Mouse (Mus musculus): ENCODE measurements around the gene Tmem91. TPM values are rescaled to one million over a fixed set of nuclear protein-coding genes. Genes with fewer than 3 reads are reported as not detected.
"Not testable (repeated sequence)": the region's sequence is repeated elsewhere in the genome, so short reads cannot be mapped to it uniquely, and the experiment has no call there.

The Tmem91 gene
- polyA plus RNA-seq (2015; fragmentation: Nextera tagmentation; extraction: Ambion mirVana), result 1.4 and 1.5 TPM in 2 replicates

DNA sequence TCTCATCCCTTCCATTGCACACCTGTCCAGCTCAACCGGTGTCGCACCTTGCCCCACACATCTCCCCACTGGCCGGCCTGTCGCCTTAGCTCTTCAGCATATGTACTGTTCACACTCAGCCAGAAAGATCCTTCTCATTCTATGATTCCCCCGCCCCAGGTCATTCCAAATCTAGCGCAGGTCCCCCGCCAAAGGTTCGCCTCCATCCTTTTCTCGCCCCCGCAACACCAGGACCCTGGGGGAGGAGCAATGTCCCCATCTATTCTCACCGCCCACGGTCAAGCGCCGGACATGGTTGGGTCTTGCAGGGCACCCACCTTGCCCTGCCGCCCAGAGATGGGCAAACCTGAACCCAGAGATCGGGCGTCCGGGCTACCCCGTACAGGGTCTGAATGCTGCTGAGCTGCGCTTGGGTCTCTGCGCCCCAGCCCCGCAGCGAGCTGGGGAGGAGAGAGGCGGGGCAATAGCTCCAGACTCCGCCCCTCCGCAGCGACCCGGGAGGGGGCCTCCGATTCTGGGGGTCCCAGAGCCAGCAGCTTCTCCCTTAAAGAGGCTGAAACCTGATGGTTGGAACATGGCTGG is at the start of gene Tmem91:
Gene Tmem91 (minus strand): TSS at position 448 of the 582 bp plus-strand sequence.
- no peak within 1 kb of the TSS for H3K27ac ChIP-seq (replicated peaks)
- H3K36me3 ChIP-seq, result no peaks in the 10 kb centered on the region
- peak within 1 kb of the TSS; percentile 66 for H3K4me2 ChIP-seq
- H3K4me1 ChIP-seq, result peaks cover 20% of the 10 kb centered on the region
- peaks cover 58% of the 10 kb centered on the region for H3K27me3 ChIP-seq (replicated peaks)
- peaks cover 3% of the 10 kb centered on the region; the same call in 1 of the 2 replicates for H3K9me3 ChIP-seq
- peak within 1 kb of the TSS; percentile 53 for H3K9ac ChIP-seq
- no peak for ATAC-seq (ENCODE audit: extremely low read depth, insufficient number of reproducible peaks, low FRiP score, low TSS enrichment)
- WGBS, result 4% methylated on average over 29 of the region's 29 CpGs
- H3K4me3 ChIP-seq, result peak within 1 kb of the TSS; percentile 43

DNA sequence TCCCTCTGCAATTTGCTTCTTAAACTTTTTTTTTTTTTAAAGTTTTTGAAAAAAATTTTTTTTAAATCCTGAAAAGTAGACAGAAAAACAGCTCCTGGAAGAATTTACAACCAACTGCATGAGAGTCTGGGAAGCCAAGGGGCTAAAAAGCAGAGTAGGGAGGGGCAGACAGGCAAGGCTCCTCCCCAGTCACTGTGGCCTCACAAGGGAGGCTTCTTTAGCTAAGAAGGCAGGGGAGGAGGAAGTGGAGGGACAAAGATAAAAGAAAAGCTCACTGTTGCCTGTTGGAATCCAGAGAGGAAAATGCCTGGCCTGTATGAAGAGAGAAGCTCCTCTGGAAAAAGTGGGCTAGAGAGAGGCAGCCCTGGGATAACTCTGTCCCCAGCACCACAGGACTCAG is 46.8 kb upstream of the Tmem91 start:
- H3K27me3 ChIP-seq (replicated peaks); H3K9me3 ChIP-seq; H3K4me3 ChIP-seq; H3K9ac ChIP-seq; ATAC-seq (ENCODE audit: extremely low read depth, insufficient number of reproducible peaks, low FRiP score, low TSS enrichment); H3K4me2 ChIP-seq: not testable (repeated sequence)
- peaks cover 67% of the 10 kb centered on the region for H3K36me3 ChIP-seq
- peak overlapping the region; percentile 48 for H3K27ac ChIP-seq (replicated peaks)
- H3K4me1 ChIP-seq, result peaks cover 22% of the 10 kb centered on the region

DNA sequence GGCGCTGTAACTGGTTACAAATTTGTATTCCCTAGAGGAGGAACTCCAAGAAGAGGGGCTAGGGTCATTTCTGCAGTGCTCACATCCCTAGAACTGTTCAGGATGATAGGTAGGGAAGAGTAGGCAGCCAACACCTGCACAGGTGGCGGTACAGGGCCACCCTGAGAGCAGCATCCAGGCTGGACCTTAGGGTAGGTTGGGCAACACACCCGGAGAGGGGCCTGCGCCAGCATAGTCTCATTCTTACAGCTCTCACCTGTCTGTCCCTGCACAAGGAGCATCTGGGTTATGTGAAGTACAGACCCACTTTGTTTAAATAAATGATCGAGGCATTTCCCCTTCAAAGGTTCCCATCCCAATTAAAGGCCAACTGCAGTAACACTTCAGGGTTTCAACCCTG is 45.8 kb upstream of the Tmem91 start:
- H3K36me3 ChIP-seq, result peaks cover 65% of the 10 kb centered on the region
- H3K9me3 ChIP-seq, result no peaks in the 10 kb centered on the region
- WGBS, result 89% methylated on average over 5 of the region's 5 CpGs
- no peak overlapping the region for H3K27ac ChIP-seq (replicated peaks)
- ATAC-seq (ENCODE audit: extremely low read depth, insufficient number of reproducible peaks, low FRiP score, low TSS enrichment), result no peak
- H3K4me3 ChIP-seq, result no peak overlapping the region
- H3K4me1 ChIP-seq, result peaks cover 22% of the 10 kb centered on the region
- H3K9ac ChIP-seq, result no peak overlapping the region
- H3K27me3 ChIP-seq (replicated peaks), result no peaks in the 10 kb centered on the region
- H3K4me2 ChIP-seq, result no peak overlapping the region

DNA sequence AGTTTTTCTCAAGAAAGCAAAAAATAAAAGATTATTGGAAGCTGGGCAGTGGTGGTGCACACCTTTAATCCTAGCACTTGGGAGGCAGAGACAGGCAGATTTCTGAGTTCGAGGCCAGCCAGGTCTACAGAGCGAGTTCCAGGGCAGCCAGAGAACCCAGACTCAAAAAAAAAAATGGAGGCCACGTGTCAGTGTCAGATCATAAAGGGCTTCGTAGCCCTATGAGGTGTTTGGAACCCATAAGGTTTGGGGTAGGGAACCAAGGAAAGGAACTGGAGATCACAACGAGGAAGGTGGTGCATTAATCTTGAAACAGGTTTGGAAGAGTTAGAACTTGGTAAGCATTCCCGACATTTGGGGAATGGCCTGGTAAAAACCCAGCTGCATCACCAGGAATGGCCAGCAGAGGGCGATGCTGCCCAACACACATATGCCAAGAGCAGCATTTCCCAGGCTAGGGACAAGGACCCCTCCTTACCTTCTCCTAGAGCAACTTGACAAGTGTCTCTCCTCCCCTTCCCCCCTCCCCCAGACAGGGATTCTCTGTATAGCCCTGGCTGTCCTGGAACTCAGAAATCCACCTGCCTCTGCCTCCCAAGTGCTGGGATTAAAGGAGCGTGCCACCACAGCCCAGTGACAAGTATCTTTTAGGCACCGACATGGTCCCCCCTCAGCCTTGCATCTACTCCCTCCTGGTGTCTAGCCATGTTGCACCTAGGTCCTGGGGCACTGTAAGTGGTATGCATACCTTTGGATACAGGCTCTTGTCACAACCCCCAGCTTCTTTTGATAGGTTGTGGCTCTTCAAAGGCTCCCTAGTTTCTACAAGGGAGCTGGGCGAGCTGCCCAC is 45.0 kb upstream of the Tmem91 start:
- no peaks in the 10 kb centered on the region for H3K9me3 ChIP-seq
- peaks cover 65% of the 10 kb centered on the region for H3K36me3 ChIP-seq
- peaks cover 22% of the 10 kb centered on the region for H3K4me1 ChIP-seq
- H3K27ac ChIP-seq (replicated peaks), result peak overlapping the region; percentile 88; the same call in 1 of the 2 replicates
- H3K4me3 ChIP-seq, result peak overlapping the region; percentile 78
- 56% methylated on average over 10 of the region's 10 CpGs for WGBS
- no peaks in the 10 kb centered on the region for H3K27me3 ChIP-seq (replicated peaks)
- H3K4me2 ChIP-seq, result peak overlapping the region; percentile 93
- peak overlapping the region; percentile 88 for H3K9ac ChIP-seq
- ATAC-seq (ENCODE audit: extremely low read depth, insufficient number of reproducible peaks, low FRiP score, low TSS enrichment), result no peak

DNA sequence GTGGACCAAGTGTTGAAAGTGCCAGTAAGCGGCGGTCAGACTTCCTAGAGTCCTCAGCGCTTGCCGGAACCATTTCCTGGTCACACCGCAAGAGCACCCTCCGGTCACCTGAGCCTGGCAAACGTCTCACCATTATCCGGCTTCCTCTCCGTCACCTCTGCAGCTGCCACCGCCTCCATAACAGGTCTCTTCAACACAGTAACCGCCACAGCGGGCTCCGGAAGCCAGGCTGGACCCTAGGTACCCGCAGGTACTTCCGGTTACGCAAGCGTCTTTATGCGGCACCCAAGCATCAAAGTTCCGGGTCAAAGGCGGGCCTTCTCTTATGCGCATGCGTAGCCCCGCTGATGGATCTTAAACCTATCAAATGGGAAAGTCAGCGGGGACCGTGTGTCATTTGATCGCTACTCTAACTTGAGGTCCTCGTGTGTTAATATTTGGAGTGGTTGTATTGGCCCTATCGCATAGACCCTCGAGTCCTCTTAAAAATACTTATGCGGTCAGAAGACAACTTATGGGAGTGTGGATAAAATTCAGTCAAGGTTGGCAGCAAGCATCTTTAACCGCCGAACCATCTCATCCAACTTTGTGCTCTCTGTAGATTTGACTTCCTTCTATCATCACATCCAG is 43.9 kb upstream of the Tmem91 start, which contains the start of gene Ccdc97:
Gene Ccdc97 (minus strand): TSS at position 301 of the 630 bp plus-strand sequence.
- Histone ChIP-seq H3K4me1 (peaks cover 22% of the 10 kb centered on the region), H3K4me3 (peak within 1 kb of the TSS; percentile 78), H3K9ac (peak within 1 kb of the TSS; percentile 88), H3K4me2 (peak within 1 kb of the TSS; percentile 93), H3K27me3 (replicated peaks) (no peaks in the 10 kb centered on the region), H3K27ac (replicated peaks) (peak within 1 kb of the TSS; percentile 88), H3K36me3 (peaks cover 65% of the 10 kb centered on the region), H3K9me3 (no peaks in the 10 kb centered on the region)
- ATAC-seq (ENCODE audit: extremely low read depth, insufficient number of reproducible peaks, low FRiP score, low TSS enrichment), result peak; percentile 67
- 4% methylated on average over 32 of the region's 32 CpGs for WGBS

DNA sequence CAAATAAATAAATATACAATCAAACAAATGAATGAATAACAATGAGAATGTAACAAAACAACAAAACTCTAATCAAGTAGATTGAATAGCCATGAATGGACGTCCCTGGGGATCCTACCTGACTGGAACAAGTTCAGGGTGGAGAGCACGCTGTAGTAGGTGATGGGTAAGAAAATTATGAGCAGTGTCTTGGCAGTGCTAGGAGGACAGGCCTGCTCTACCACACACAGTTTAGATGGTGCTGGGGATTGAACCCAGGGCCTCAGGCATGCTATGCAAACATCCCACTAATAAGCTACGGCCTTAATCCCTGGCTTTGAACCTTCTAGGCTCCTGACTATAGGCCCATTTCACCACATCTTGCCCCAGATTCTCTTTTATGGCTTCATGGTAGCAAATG is 42.5 kb upstream of the Tmem91 start:
- Histone ChIP-seq H3K4me2 (peak overlapping the region; percentile 93), H3K9me3 (no peaks in the 10 kb centered on the region), H3K27me3 (replicated peaks) (no peaks in the 10 kb centered on the region), H3K27ac (replicated peaks) (no peak overlapping the region), H3K36me3 (peaks cover 65% of the 10 kb centered on the region), H3K4me1 (peaks cover 24% of the 10 kb centered on the region), H3K9ac (peak overlapping the region; percentile 88), H3K4me3 (peak overlapping the region; percentile 78)
- no peak for ATAC-seq (ENCODE audit: extremely low read depth, insufficient number of reproducible peaks, low FRiP score, low TSS enrichment)
- WGBS, result 88% methylated on average over 3 of the region's 3 CpGs

DNA sequence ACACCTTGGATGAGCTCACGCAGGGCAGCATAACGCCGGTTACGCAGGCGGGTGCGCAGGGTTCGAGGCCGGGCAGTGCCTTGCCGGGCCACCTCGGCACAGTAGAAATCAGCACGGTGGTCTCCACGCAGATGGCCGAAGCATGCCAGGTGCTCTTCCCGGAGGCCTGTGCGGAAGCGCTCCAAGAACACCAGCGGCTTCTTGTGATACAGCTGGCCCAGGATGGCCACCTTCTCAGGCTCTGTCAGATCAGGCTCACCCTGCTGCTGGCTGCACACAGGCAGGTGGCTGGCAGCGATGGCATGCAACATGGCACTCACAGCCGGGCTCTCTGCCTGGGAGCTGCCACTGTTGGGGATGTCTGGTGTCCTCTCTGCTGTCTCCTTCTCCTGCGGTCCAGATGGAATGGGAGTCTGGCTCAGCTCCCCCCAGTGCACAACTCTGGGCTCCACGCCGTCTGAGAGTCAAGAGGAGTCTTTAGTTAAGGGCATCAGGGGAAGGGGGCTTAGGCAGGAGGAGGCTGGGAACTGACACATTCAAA is 40.8 kb upstream of the Tmem91 start:
- Histone ChIP-seq H3K4me3 (no peak overlapping the region), H3K36me3 (peaks cover 51% of the 10 kb centered on the region), H3K27me3 (replicated peaks) (no peaks in the 10 kb centered on the region), H3K9me3 (no peaks in the 10 kb centered on the region), H3K27ac (replicated peaks) (no peak overlapping the region), H3K9ac (no peak overlapping the region), H3K4me1 (peaks cover 41% of the 10 kb centered on the region), H3K4me2 (no peak overlapping the region)
- ATAC-seq (ENCODE audit: extremely low read depth, insufficient number of reproducible peaks, low FRiP score, low TSS enrichment), result no peak
- 87% methylated on average over 22 of the region's 22 CpGs for WGBS

DNA sequence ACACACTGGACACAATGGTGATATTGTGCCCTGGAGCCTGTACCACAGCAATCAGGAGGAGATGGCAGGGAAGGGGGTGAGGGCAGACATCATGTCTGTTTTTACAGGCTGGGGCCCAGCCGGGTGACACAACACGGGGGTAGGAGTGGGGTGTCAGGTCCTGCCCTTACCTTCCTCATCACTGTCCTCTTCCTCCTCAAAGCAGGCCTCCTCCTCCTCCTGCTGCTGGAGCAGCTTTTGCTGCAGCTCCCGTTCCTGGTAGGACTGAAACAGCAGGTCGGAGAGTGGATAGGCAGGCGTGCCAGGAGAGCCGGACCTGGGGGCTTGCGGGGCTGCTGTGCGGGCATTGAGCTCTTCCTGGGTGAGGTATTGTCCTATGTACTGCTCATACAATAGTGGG is 39.6 kb upstream of the Tmem91 start:
- 91% methylated on average over 8 of the region's 8 CpGs for WGBS
- Histone ChIP-seq H3K4me1 (peaks cover 50% of the 10 kb centered on the region), H3K27me3 (replicated peaks) (no peaks in the 10 kb centered on the region), H3K9ac (no peak overlapping the region), H3K27ac (replicated peaks) (no peak overlapping the region), H3K4me3 (no peak overlapping the region), H3K36me3 (peaks cover 44% of the 10 kb centered on the region), H3K4me2 (no peak overlapping the region), H3K9me3 (no peaks in the 10 kb centered on the region)
- no peak for ATAC-seq (ENCODE audit: extremely low read depth, insufficient number of reproducible peaks, low FRiP score, low TSS enrichment)

DNA sequence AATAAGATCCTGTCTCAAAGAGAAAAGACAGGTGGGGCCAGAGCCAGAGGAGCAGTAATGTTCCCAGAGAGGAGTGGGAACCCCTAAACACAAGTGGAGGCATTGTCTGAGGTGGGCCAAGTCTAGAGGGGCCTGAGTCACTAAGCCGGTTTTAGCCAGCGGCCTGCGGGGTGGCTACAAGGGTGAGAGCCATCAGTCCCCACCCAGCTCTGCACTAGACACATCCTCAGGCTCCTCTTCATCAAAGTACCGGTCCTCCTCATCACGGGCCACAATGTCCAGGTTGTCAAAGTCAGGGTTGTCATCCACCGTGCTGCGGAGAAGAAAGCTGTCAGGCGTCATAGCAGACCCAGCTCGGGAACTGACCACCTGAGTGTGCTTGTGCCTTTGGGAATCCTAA is 37.8 kb upstream of the Tmem91 start:
- Histone ChIP-seq H3K9me3 (no peaks in the 10 kb centered on the region), H3K4me2 (no peak overlapping the region), H3K9ac (no peak overlapping the region), H3K27ac (replicated peaks) (no peak overlapping the region), H3K4me1 (peaks cover 44% of the 10 kb centered on the region), H3K27me3 (replicated peaks) (no peaks in the 10 kb centered on the region), H3K36me3 (peaks cover 44% of the 10 kb centered on the region), H3K4me3 (no peak overlapping the region)
- 85% methylated on average over 9 of the region's 9 CpGs for WGBS
- no peak for ATAC-seq (ENCODE audit: extremely low read depth, insufficient number of reproducible peaks, low FRiP score, low TSS enrichment)

DNA sequence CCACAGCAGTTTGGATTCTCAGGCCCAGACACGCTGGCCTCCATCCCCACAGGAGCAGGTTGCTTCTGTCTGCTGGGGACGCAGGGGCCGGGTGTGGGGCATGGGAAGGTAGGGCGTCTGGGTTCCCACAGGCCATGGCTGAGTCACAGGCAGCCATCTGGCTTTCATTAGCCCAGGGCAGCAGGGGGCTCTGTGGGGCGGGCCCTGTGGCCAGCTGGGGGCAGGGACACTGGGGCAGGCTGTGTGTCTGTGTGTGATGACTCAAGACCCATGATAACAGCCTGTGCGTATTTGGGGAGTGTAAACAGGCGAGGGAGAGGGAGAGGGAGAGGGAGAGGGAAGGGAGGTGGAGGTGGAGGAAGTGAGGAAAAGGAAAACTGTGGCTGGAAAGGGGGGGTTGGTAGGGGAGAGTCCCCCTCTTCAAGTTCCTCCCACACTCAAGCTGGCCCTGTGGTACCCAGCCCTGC is 36.8 kb upstream of the Tmem91 start:
- no peak overlapping the region for H3K4me2 ChIP-seq
- H3K9ac ChIP-seq, result peak overlapping the region; percentile 74
- H3K36me3 ChIP-seq, result peaks cover 44% of the 10 kb centered on the region
- peak; percentile 41; the same call in 1 of the 2 replicates for ATAC-seq (ENCODE audit: extremely low read depth, insufficient number of reproducible peaks, low FRiP score, low TSS enrichment)
- peak overlapping the region; percentile 82 for H3K27ac ChIP-seq (replicated peaks)
- no peaks in the 10 kb centered on the region for H3K9me3 ChIP-seq
- H3K4me3 ChIP-seq, result no peak overlapping the region
- no peaks in the 10 kb centered on the region for H3K27me3 ChIP-seq (replicated peaks)
- H3K4me1 ChIP-seq, result peaks cover 46% of the 10 kb centered on the region
- WGBS, result 2% methylated on average over 7 of the region's 7 CpGs

DNA sequence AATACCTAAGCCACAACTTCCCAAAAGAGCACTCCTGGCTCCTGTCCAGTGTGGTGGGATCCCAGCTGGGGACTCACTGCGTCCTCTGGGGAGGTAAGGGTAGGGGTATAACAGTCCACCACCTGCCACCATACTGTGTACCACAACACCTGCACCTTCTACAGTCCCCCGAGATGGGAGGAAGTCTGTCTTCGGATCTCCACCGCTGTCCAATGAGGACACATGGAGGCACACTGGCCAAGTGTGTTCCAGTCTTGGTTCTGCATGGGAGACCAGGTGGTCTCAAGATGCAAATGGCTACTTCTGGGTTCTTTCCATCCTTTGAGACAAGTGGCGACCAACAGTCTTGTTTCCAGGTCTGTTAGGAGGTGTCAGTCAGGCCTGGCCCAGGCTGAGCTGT is 36.2 kb upstream of the Tmem91 start:
- no peaks in the 10 kb centered on the region for H3K9me3 ChIP-seq
- WGBS, result 50% methylated on average over 5 of the region's 5 CpGs
- no peaks in the 10 kb centered on the region for H3K27me3 ChIP-seq (replicated peaks)
- peaks cover 39% of the 10 kb centered on the region for H3K36me3 ChIP-seq
- peak overlapping the region; percentile 82 for H3K27ac ChIP-seq (replicated peaks)
- H3K9ac ChIP-seq, result no peak overlapping the region
- ATAC-seq (ENCODE audit: extremely low read depth, insufficient number of reproducible peaks, low FRiP score, low TSS enrichment), result no peak
- no peak overlapping the region for H3K4me3 ChIP-seq
- peak overlapping the region; percentile 61; the same call in 1 of the 2 replicates for H3K4me2 ChIP-seq
- peaks cover 52% of the 10 kb centered on the region for H3K4me1 ChIP-seq

Data from heart, embryonic 13.5 days (tissue).